Mouse (Mus musculus) central nervous system, embryonic 11.5 days (tissue): ENCODE data around the gene Tmem104. TPM values are rescaled to one million over a fixed set of nuclear protein-coding genes. Genes with fewer than 3 reads are reported as not detected.

Experiments
- polyA plus RNA-seq: library from polyadenylated mRNA; depleted of rRNA; stranded (reverse); fragments of >200 nt; gene quantifications from 2 replicates; pipeline ENCODE4 v1.2.3, GENCODE M21; 2012; rRNA removed

Tmem104 gene
- 3.5 and 5.0 TPM in 2 replicates for polyA plus RNA-seq

GRCm38 (mm10) chr11:115187224-115187639 is at the start of gene Tmem104:
Gene Tmem104 (plus strand): TSS chr11:115187487.

GRCm38 (mm10) chr11:115162832-115163480 is 24.3 kb upstream of the Tmem104 start, which contains the start of gene Slc9a3r1:
Gene Slc9a3r1 (plus strand): TSS chr11:115163341.

GRCm38 (mm10) chr11:115187693-115188092 is 406 bp downstream of the Tmem104 start, which contains the start of gene Nat9:
Gene Nat9 (minus strand): TSS chr11:115187859.

GRCm38 (mm10) chr11:115267061-115267883 is 80.0 kb downstream of the Tmem104 start, which contains the start of gene Grin2c:
Gene Grin2c (minus strand): TSS chr11:115267243.

GRCm38 (mm10) chr11:115276780-115277603 is 89.7 kb downstream of the Tmem104 start, which contains the start of gene Fdxr:
Gene Fdxr (minus strand): TSS chr11:115277050.

Other genes with a start within 250 kb of the Tmem104 start
- gene Cd300c, start 218.3 kb upstream of the Tmem104 start, polyA plus RNA-seq, result 0.08 TPM in 1 of 2 replicates, not detected in the other
- gene Cd300ld, start 197.6 kb upstream of the Tmem104 start, polyA plus RNA-seq, result 0.07 and 0.11 TPM in 2 replicates
- 1.3 and 1.6 TPM in 2 replicates for gene Cd300c2, start 185.6 kb upstream of the Tmem104 start, polyA plus RNA-seq
- not detected in 2 replicates for gene Cd300ld2, start 171.3 kb upstream of the Tmem104 start, polyA plus RNA-seq
- gene Cd300ld4, start 160.5 kb upstream of the Tmem104 start, polyA plus RNA-seq, result 0.16 TPM in 1 of 2 replicates, not detected in the other
- 0.23 TPM in 1 of 2 replicates, not detected in the other for gene Cd300ld5, start 149.7 kb upstream of the Tmem104 start, polyA plus RNA-seq
- 0.23 and 0.45 TPM in 2 replicates for gene Cd300ld3, start 139.1 kb upstream of the Tmem104 start, polyA plus RNA-seq
- gene Cd300e, start 125.3 kb upstream of the Tmem104 start, polyA plus RNA-seq, result 0.02 and 0.04 TPM in 2 replicates
- 1.4 and 2.0 TPM in 2 replicates for gene Rab37, start 96.1 kb upstream of the Tmem104 start, polyA plus RNA-seq
- gene Cd300lf, start 53.5 kb upstream of the Tmem104 start, polyA plus RNA-seq, result 0.20 and 0.29 TPM in 2 replicates
- 28.0 and 39.8 TPM in 2 replicates for gene Slc9a3r1, start 24.1 kb upstream of the Tmem104 start, polyA plus RNA-seq
- gene Nat9, start 372 bp downstream of the Tmem104 start, polyA plus RNA-seq, result 20.7 and 23.2 TPM in 2 replicates
- gene Grin2c, start 79.8 kb downstream of the Tmem104 start, polyA plus RNA-seq, result 1.1 and 1.7 TPM in 2 replicates
- gene Fdxr, start 89.6 kb downstream of the Tmem104 start, polyA plus RNA-seq, result 15.7 and 16.2 TPM in 2 replicates
- 1.1 and 1.2 TPM in 2 replicates for gene Fads6, start 110.2 kb downstream of the Tmem104 start, polyA plus RNA-seq
- gene Otop2, start 119.7 kb downstream of the Tmem104 start, polyA plus RNA-seq, result 0.06 and 0.19 TPM in 2 replicates
- 0.01 and 0.02 TPM in 2 replicates for gene Ush1g, start 134.6 kb downstream of the Tmem104 start, polyA plus RNA-seq
- gene Otop3, start 147.2 kb downstream of the Tmem104 start, polyA plus RNA-seq, result 0.13 and 0.15 TPM in 2 replicates
- gene Hid1, start 180.3 kb downstream of the Tmem104 start, polyA plus RNA-seq, result 14.4 and 17.7 TPM in 2 replicates
- 29.3 and 33.6 TPM in 2 replicates for gene Cdr2l, start 194.4 kb downstream of the Tmem104 start, polyA plus RNA-seq
- 139 and 210 TPM in 2 replicates for gene Mrpl58, start 216.3 kb downstream of the Tmem104 start, polyA plus RNA-seq
- gene Atp5h, start 232.5 kb downstream of the Tmem104 start, polyA plus RNA-seq, result 593 and 879 TPM in 2 replicates
- 40.2 and 48.1 TPM in 2 replicates for gene Kctd2, start 232.6 kb downstream of the Tmem104 start, polyA plus RNA-seq